Mouse (Mus musculus) lung, embryonic 16.5 days (tissue): ENCODE results near the gene Adamts2. TPM values are rescaled to one million over a fixed set of nuclear protein-coding genes. Genes with fewer than 3 reads are reported as not detected.
A peak's percentile ranks its signal among the peaks of the same experiment; 100 is the strongest.

Source experiments
- ATAC-seq: fragments of 200-750 bp; cut with Nextera tagmentation; 2 replicates; pipeline ENCODE4 v1.8.0; 2017; ENCODE audit warnings: low read depth, mild to moderate bottlenecking, moderate library complexity
- H3K27ac ChIP-seq: fragments of 300-500 bp; sonication (generic); 2 replicates; pipeline ENCODE4 v1.5.1; 2014; ENCODE audit warnings: mild to moderate bottlenecking, control low read depth, low read length
- H3K27me3 ChIP-seq: fragments of 300-500 bp; sonication (generic); 2 replicates; pipeline ENCODE4 v1.6.1; 2014; ENCODE audit warnings: low read depth, low read length, mixed read lengths; ENCODE audit not compliant: control insufficient read depth, insufficient read depth
- H3K36me3 ChIP-seq: fragments of 300-500 bp; sonication (generic); 2 replicates; pipeline ENCODE4 v1.6.1; 2014; ENCODE audit warnings: low read length; ENCODE audit not compliant: control insufficient read depth, insufficient read depth
- H3K4me1 ChIP-seq: fragments of 300-500 bp; sonication (generic); replicated peaks from 2 replicates; pipeline ENCODE4 v1.6.1; 2014; ENCODE audit warnings: low read length, mixed read lengths; ENCODE audit not compliant: control insufficient read depth, insufficient read depth
- H3K4me2 ChIP-seq: fragments of 300-500 bp; sonication (generic); 2 replicates; pipeline ENCODE4 v1.6.1; 2014; ENCODE audit warnings: low read depth, low read length, control low read depth
- H3K4me3 ChIP-seq: fragments of 300-500 bp; sonication (generic); 2 replicates; pipeline ENCODE4 v1.5.1; 2014; ENCODE audit warnings: mild to moderate bottlenecking, low read length, control low read depth
- H3K9ac ChIP-seq: fragments of 300-500 bp; sonication (generic); 2 replicates; pipeline ENCODE4 v1.6.1; 2014; ENCODE audit warnings: low read length, control low read depth
- H3K9me3 ChIP-seq: fragments of 300-500 bp; sonication (generic); 2 replicates; pipeline ENCODE4 v1.6.1; 2016; ENCODE audit warnings: low read length; ENCODE audit not compliant: control insufficient read depth
- WGBS: fragments of 180-500 bp; shearing (Covaris S2); extraction: QIAGEN DNeasy Blood & Tissue Kit; methylation state at CpG from one replicate; pipeline ENCODE4 v1.1.7; 2014; 5-methylcytosine and 5-hydroxymethylcytosine counted together
- polyA plus RNA-seq: library from polyadenylated mRNA; unstranded; fragments of >200 nt; fragmentation: Nextera tagmentation; extraction: Ambion mirVana; gene quantifications from 2 replicates; pipeline ENCODE4 v1.2.1, GENCODE M21; 2015

The Adamts2 gene
- polyA plus RNA-seq, 1 experiment from 2014 or later, result 14.0 TPM

DNA sequence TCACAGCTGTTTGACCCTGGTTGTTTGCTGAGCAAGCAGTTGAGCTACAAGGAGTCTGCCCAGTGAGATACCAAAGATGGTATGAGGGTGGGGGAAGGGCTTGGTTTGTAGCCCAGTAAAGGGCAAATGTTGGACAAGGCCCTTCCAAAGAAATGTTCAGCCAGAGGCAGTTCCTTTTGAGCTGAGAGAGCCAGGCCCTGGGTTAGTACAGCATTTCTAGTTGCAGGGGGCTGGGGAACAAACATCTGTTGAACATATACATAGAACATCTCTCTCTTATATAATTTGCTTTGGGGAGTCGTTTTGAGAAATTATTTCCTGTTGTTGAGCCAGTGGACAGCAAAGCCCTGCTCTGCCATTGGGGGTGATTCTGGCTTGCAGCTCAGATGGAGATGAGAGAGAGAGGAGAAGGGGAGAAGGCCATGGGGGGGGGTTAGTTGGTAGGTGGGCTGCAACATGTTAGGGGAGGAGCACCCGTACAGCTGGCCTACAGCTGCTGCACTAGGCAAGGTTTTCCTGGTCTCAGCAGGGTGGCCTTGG is 33.2 kb downstream of the Adamts2 start:
- Histone ChIP-seq H3K36me3 (no peaks in the 10 kb centered on the region), H3K27ac (peak overlapping the region; percentile 91), H3K4me1 (peaks cover 28% of the 10 kb centered on the region), H3K9me3 (no peaks in the 10 kb centered on the region), H3K4me2 (no peak overlapping the region), H3K27me3 (no peaks in the 10 kb centered on the region), H3K4me3 (no peak overlapping the region), H3K9ac (no peak overlapping the region)
- ATAC-seq, result peak; percentile 80
- WGBS, result 32% methylated on average over 2 of the region's 2 CpGs

DNA sequence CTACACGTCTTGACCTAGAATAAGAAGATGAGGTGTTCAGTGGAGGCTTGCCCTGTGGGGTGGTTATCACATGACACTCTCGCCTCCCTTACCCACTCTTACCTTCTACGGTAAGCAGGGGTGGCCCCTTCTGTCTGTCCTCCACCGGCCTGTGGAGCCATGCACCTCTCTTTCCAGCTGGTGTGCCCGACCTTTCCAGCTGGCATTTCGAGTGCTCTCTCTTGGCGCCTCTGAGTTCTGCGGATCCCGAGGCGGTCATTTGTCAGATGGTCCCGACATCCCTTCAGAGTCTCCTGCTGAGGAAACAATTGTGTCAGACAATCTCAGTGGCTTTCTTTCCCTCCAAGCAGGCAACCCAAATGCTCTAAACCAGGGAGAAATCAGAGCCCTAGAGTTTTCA is 35.1 kb downstream of the Adamts2 start:
- no peak for ATAC-seq
- Histone ChIP-seq H3K27me3 (no peaks in the 10 kb centered on the region), H3K27ac (no peak overlapping the region), H3K36me3 (no peaks in the 10 kb centered on the region), H3K4me3 (no peak overlapping the region), H3K9ac (no peak overlapping the region), H3K9me3 (no peaks in the 10 kb centered on the region), H3K4me2 (no peak overlapping the region), H3K4me1 (peaks cover 21% of the 10 kb centered on the region)
- 89% methylated on average over 11 of the region's 11 CpGs for WGBS

DNA sequence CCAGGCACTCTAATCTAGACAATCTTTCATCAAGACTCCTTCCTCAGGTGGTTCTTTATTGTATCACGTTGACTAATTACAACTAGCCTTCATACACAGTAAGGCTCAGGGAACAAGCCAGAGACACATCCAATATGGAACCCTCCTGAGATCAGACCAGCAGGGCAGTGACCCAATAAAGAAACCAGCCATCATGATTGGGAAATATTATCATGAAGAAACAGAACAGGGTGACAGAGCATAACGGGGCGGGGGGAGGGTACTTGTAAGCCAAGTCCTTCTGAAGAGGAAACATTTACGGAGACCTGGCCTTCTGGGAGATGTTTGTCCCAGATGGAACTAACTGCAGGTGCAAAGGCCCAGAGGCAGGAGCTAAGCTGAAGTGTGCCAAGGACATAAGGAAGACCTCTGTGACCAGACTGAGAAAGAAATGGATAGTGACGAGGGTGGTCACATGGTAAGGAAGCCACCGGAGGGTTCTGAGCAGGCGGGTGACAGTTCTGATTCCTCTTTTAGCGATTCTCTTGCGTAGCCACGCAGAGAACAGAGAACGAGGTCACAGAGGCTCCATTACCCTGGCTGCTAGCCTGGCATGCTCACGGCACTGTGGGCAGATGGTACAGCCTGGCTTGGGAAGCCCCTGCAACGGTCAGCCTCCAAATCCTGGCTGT is 36.4 kb downstream of the Adamts2 start:
- peaks cover 14% of the 10 kb centered on the region for H3K4me1 ChIP-seq
- H3K27me3 ChIP-seq, result no peaks in the 10 kb centered on the region
- H3K9ac ChIP-seq, result no peak overlapping the region
- no peaks in the 10 kb centered on the region for H3K36me3 ChIP-seq
- 85% methylated on average over 13 of the region's 13 CpGs for WGBS
- no peak overlapping the region for H3K4me3 ChIP-seq
- no peak overlapping the region for H3K27ac ChIP-seq
- H3K9me3 ChIP-seq, result no peaks in the 10 kb centered on the region
- no peak for ATAC-seq
- no peak overlapping the region for H3K4me2 ChIP-seq

DNA sequence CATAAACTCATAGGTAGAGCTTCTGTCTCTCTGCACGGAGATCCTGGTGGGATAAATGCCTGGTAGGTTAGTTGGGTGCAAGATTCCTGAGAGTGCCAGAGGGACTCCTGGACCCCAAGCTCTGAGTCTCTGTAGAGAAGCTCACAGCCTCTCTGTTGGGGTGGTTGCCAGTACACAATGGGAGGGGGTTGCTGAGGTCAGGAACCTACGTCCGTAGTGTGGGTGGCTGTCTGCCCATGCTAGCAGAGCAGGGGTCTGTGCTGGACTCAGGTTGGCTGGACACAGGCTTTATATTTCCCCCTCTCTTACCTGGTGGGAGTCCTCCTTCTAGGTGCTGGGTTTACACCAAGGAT is 37.0 kb downstream of the Adamts2 start:
- Histone ChIP-seq H3K9ac (no peak overlapping the region), H3K36me3 (no peaks in the 10 kb centered on the region), H3K27me3 (no peaks in the 10 kb centered on the region), H3K27ac (no peak overlapping the region), H3K9me3 (no peaks in the 10 kb centered on the region), H3K4me1 (peaks cover 14% of the 10 kb centered on the region), H3K4me2 (no peak overlapping the region), H3K4me3 (no peak overlapping the region)
- no peak for ATAC-seq
- 74% methylated on average over 3 of the region's 3 CpGs for WGBS

DNA sequence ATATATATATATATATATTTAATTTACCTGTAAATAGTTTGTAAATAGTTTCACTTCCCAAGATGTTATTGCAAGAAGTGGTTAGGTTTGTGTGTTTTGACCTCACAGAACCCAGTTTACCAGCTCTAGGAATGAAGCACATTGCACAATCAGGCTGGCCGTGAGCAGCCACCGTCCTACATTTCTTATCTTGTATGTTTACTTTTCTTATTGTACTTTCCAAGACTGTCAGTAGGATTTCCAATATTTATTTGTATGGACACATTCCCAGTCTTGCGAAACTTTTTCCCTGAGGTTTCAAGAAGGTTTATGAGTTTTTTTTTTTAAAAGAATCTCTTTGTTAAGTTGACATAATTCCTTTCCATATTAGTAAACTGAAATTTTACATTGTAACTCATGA is 40.7 kb downstream of the Adamts2 start:
- WGBS, result 20% methylated on average over 3 of the region's 3 CpGs
- Histone ChIP-seq H3K36me3 (no peaks in the 10 kb centered on the region), H3K4me3 (no peak overlapping the region), H3K9ac (no peak overlapping the region), H3K27me3 (no peaks in the 10 kb centered on the region), H3K4me1 (peaks cover 3% of the 10 kb centered on the region; the same call in 1 of the 2 replicates), H3K4me2 (no peak overlapping the region), H3K9me3 (no peaks in the 10 kb centered on the region), H3K27ac (no peak overlapping the region)
- peak; percentile 40; the same call in 1 of the 2 replicates for ATAC-seq

DNA sequence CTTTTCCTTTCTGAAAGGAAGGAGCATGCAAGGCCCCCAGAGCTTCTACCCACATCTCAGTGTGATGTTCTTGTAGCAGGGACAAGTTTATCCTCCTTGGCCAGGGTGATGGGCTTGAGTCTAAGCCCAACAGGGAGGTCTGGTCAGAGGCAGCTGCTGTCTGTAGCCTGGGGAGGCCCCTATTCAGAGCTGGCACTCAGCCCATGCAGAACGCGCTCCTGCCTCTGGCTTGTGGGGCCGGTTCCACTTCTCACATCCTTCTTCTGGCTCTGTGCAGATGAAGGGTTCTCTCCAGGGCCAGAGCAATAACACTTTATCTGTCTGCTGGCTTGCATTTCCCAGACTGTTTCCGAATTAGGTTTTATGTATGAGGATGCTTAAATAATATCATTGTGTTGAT is 44.3 kb downstream of the Adamts2 start:
- Histone ChIP-seq H3K4me2 (no peak overlapping the region), H3K4me1 (peaks cover 11% of the 10 kb centered on the region), H3K4me3 (no peak overlapping the region), H3K9ac (no peak overlapping the region), H3K9me3 (no peaks in the 10 kb centered on the region), H3K27me3 (no peaks in the 10 kb centered on the region), H3K27ac (peak overlapping the region; percentile 72), H3K36me3 (no peaks in the 10 kb centered on the region)
- WGBS, result 26% methylated on average over 4 of the region's 4 CpGs
- peak; percentile 88 for ATAC-seq

DNA sequence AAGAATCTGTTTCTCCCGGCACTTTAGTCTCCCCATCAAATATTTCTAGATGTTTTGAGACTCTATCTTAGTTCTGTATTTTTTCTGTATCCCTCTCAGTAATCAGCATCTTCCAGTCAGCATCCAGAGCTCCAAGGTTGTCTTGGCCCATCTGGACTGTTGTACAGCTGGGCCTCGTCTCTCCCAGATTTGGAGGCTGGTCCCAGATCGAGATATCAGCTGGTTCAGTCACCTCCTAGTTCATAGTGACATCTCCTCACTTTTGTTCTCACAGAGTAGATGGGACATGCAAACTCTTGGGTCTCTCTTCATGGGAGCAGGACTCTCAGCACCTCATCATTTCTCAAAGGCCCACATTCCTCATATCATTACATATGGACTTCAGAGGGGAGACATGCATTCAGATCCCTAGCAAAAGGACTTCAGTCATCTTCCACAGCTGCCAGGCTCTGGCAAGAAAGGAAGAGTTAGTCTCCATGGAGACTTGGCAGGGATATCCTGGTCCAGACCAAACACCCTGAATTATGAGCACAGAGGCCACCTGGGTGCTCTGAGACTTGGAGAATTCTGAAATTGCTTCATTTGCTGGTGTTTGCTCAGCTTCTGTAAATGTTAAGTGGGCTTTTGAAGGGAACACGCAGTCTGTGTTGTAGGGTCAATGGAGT is 46.4 kb downstream of the Adamts2 start:
- H3K4me2 ChIP-seq, result no peak overlapping the region
- no peak overlapping the region for H3K9ac ChIP-seq
- H3K4me3 ChIP-seq, result no peak overlapping the region
- peaks cover 11% of the 10 kb centered on the region for H3K4me1 ChIP-seq
- H3K27ac ChIP-seq, result peak overlapping the region; percentile 70
- H3K27me3 ChIP-seq, result no peaks in the 10 kb centered on the region
- peak; percentile 84 for ATAC-seq
- no peaks in the 10 kb centered on the region for H3K9me3 ChIP-seq
- no peaks in the 10 kb centered on the region for H3K36me3 ChIP-seq
- WGBS, result 55% methylated on average over 4 of the region's 4 CpGs

DNA sequence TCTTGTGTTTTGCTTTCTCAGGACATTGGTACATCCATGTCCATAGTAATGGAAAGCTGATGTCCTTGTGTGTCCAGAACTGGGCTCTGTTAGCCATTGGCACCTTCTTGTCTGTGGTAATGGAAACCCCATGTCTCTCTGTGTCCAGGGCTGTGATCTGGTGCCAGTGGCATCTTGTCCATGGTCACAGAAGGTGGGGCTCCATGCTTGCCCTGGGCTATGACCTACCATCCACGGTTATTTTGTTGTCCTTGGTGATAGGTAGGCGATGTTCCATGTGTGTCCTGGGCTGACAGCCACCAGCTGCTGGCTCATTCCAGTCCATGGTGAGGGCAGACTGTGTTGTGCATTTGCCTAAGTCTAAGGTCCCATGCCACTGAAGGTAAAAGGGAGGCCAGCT is 48.2 kb downstream of the Adamts2 start:
- 71% methylated on average over 2 of the region's 2 CpGs for WGBS
- no peak overlapping the region for H3K4me3 ChIP-seq

DNA sequence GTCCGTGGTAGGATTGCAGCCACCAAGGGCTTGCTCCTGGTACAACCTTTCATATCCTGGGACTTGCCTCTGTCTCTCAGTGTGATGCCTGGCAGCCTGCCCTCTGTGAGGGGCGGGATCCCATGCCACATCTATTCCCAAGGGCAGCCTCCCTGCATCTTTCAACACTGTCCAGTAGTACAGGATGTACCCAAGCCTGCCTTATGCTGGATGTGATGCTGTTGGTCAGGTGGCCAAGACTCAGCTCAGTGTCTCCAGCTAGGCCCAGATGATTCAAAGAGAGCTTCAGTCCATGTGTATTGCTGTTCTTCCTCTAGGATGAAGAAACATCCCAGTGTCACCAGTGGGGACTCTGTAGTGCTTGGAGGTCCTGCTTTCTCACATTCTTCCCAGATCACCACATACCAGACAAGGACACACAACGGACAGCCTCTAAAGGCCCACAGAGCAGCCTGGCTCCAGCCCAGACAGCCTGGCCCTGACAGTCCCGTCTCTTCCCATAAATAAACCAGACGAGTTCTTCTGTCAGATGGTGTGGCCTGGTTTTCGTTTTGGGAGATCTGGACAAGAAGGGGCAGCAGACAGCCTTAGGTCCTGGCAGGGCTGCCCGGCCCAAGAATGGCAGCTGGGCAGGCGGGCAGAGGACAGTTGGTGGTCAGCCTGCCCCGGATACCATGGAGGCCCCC is 52.0 kb downstream of the Adamts2 start:
- Histone ChIP-seq H3K27me3 (no peaks in the 10 kb centered on the region), H3K4me3 (no peak overlapping the region), H3K4me2 (no peak overlapping the region), H3K9me3 (no peaks in the 10 kb centered on the region), H3K9ac (no peak overlapping the region), H3K4me1 (peaks cover 8% of the 10 kb centered on the region), H3K36me3 (no peaks in the 10 kb centered on the region), H3K27ac (no peak overlapping the region)
- WGBS, result 60% methylated on average over 9 of the region's 9 CpGs
- ATAC-seq, result peak; percentile 81

More for the DNA sequence above, 48.2 kb downstream of the Adamts2 start:
- H3K4me2 ChIP-seq, result no peak overlapping the region
- no peaks in the 10 kb centered on the region for H3K27me3 ChIP-seq
- peaks cover 15% of the 10 kb centered on the region for H3K4me1 ChIP-seq
- H3K36me3 ChIP-seq, result no peaks in the 10 kb centered on the region
- no peak overlapping the region for H3K27ac ChIP-seq
- ATAC-seq, result no peak
- no peak overlapping the region for H3K9ac ChIP-seq
- no peaks in the 10 kb centered on the region for H3K9me3 ChIP-seq
